Mouse (Mus musculus) heart, adult 2 months (tissue): ENCODE results near the gene Mrgprd.

Source experiments
- CTCF ChIP-seq: fragments of 200-600 bp; IDR thresholded peaks from 2 replicates; pipeline ENCODE4 v1.8.1; 2022; ENCODE audit warnings: antibody characterized with exemption, mild to moderate bottlenecking, moderate library complexity
- EP300 ChIP-seq: fragments of 200-500 bp; IDR thresholded peaks from 2 replicates; pipeline ENCODE4 v1.6.1; 2011; ENCODE audit warnings: low read depth, low read length, control low read depth; ENCODE audit not compliant: insufficient read depth
- POLR2A ChIP-seq: fragments of 200-500 bp; IDR thresholded peaks from 2 replicates; pipeline ENCODE4 v1.6.1; 2011; ENCODE audit warnings: mild to moderate bottlenecking, low read depth, low read length, control low read depth; ENCODE audit not compliant: insufficient read depth

GRCm38 (mm10) chr7:145281396-145281795, 33.2 kb upstream of the Mrgprd start:
- no peak for TF ChIP-seq CTCF
- TF ChIP-seq POLR2A: no peak
- TF ChIP-seq EP300: no peak
